Mouse (Mus musculus): Measurements from ENCODE around the gene Ascl2. TPM values are rescaled to one million over a fixed set of nuclear protein-coding genes. Genes with fewer than 3 reads are reported as not detected.

Gene Ascl2
- total and polyA plus RNA-seq, 2 experiments from 2014 or later: 0.44 TPM; not detected in 1

DNA sequence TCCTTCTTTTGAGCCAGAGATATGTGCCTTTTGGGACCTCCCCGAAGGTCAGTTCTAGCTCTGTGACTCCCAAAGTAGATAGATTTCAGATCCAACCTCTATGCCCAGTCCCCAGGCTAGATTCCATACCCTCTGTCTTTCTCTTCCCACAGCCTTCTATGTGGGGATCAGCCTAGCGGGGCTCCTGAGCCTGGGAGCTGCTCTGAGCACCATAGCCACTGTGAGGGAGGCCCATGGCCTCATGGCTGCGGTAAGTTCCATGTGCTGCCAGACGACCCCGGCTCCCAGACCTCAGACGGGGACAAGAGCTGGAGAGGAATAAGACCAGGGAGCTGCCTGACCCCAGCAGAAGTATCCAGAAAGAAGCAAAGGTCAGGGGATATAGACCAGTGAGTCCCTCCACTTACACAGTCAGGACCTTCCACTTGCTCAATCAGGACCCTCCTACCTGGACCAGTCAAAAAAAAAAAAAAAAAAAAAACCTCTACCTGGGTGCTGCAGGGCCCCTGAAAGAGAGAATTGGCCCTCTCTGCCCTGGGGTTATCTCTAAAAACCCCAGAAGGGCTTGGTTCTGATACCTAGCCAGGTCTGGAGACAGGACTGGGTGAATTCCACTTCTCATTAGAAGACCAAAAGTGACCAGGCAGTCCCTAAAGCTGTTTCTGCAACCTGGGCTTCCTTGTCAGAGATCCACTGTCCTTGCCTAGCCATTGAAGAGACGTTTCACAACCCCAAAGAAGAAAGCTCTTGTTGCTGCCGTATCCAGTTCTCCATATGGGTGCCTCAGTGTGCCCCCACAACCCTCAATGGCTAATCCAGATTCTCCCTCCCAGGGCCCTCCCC, 37.9 kb upstream of the Ascl2 start:
- no peaks in the 10 kb centered on the region for H3K9me3 ChIP-seq (ENCODE audit: low read length)
- no peak for TF ChIP-seq CTCF (IDR thresholded peaks at IDR 0.05; ENCODE audit: low read depth)
- H3K4me2 ChIP-seq (ENCODE audit: low read depth): no peak overlapping the region
- no peaks in the 10 kb centered on the region; the same call in 1 of the 2 replicates for H3K4me1 ChIP-seq (ENCODE audit: insufficient read depth)
- ATAC-seq: no peak
- no peaks in the 10 kb centered on the region for H3K36me3 ChIP-seq (ENCODE audit: insufficient read depth)
- DNase-seq: no peak
- H3K27ac ChIP-seq (ENCODE audit: low read depth, low read length): 0 out of 2 replicates have a peak overlapping the region, but pooled peaks have one; percentile 50
- WGBS: 91% methylated on average over 8 of the region's 8 CpGs
- no peak overlapping the region for H3K9ac ChIP-seq
- H3K27me3 ChIP-seq (ENCODE audit: insufficient read depth, low read length): no peaks in the 10 kb centered on the region
- H3K4me3 ChIP-seq (ENCODE audit: low read depth, low read length): no peak overlapping the region

DNA sequence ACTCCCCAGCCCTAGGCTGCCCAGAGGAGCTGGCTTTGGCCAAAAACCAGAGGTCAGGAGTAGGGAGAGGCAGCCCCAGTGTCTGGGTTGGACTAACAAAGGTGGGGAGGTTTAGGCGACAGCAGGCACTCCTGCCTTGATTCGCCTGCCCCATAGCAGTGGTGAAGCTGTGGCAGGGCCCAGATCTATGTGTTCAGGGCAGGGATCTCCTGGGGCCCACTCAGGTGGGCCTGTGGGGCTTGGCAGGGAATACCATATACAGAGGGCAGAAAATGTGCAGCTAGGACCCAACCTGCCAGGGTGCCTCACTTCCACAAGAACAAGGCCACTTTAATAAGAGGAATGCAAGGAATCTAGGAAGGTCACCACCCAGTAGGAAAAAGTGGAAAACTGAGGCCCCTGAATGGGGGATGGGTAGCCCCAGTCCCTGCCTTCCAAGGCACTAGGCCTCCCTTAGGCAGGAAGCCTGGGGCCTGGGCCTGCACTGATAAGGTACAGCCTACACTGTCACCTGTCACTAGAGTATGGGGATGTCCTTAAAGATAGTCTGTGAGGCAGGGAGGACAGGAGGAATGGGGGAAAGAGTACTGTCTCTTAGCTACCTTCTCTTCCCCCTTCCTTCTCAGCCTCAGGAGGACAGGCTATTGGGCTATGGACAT, 37.2 kb upstream of the Ascl2 start:
- TF ChIP-seq CTCF (IDR thresholded peaks at IDR 0.05; ENCODE audit: low read depth): no peak
- Histone ChIP-seq H3K9me3 (ENCODE audit: low read length) (no peaks in the 10 kb centered on the region), H3K4me3 (ENCODE audit: low read depth, low read length) (no peak overlapping the region), H3K27ac (ENCODE audit: low read depth, low read length) (no peak overlapping the region), H3K36me3 (ENCODE audit: insufficient read depth) (no peaks in the 10 kb centered on the region), H3K9ac (no peak overlapping the region), H3K4me2 (ENCODE audit: low read depth) (no peak overlapping the region), H3K27me3 (ENCODE audit: insufficient read depth, low read length) (no peaks in the 10 kb centered on the region), H3K4me1 (ENCODE audit: insufficient read depth) (no peaks in the 10 kb centered on the region; the same call in 1 of the 2 replicates)
- ATAC-seq (no peak), DNase-seq (no peak)
- 86% methylated on average over 2 of the region's 2 CpGs for WGBS

DNA sequence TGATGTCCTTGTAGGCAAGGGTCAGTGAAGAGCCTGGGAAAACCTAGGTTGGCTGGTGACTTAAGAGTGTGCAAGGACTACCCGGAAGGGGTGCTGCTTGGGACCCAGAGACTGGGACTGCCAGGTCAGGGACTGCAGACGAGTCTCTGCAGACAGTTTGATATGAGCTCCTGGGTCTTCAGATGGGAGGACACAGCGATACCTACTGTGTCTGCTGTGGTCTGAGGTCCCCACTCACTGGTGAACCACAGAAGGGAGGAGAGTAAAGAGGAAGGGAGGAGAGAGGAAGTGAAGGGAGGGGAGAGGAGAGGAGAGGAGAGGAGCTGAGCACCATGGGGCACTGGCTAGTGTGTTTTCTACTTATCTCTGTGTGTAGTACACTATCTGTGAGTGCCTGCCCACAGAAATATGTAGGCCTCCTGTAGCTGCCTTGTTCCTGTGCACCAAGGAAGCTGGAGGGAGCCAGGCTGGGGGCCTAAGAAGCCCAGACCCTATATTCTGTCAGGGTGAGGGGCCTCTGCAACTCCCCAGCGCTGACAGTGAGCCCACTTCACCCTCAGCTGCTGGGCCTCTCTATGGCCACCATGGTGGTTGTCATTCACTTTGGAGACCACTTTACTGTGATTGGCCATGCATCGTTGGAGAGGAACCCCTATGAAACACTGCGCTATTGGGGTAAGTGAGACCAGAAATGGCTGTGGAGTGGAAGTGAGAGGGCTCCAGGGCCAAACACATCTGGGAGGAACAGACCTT, 36.5 kb upstream of the Ascl2 start:
- ATAC-seq (no peak), DNase-seq (no peak)
- no peak overlapping the region for H3K4me2 ChIP-seq (ENCODE audit: low read depth)
- H3K9ac ChIP-seq: no peak overlapping the region
- H3K4me3 ChIP-seq (ENCODE audit: low read depth, low read length): no peak overlapping the region
- 90% methylated on average over 6 of the region's 6 CpGs for WGBS
- H3K36me3 ChIP-seq (ENCODE audit: insufficient read depth): no peaks in the 10 kb centered on the region
- H3K27ac ChIP-seq (ENCODE audit: low read depth, low read length): no peak overlapping the region
- H3K27me3 ChIP-seq (ENCODE audit: insufficient read depth, low read length): no peaks in the 10 kb centered on the region
- no peaks in the 10 kb centered on the region for H3K9me3 ChIP-seq (ENCODE audit: low read length)
- TF ChIP-seq CTCF (IDR thresholded peaks at IDR 0.05; ENCODE audit: low read depth): no peak
- H3K4me1 ChIP-seq (ENCODE audit: insufficient read depth): no peaks in the 10 kb centered on the region; the same call in 1 of the 2 replicates

DNA sequence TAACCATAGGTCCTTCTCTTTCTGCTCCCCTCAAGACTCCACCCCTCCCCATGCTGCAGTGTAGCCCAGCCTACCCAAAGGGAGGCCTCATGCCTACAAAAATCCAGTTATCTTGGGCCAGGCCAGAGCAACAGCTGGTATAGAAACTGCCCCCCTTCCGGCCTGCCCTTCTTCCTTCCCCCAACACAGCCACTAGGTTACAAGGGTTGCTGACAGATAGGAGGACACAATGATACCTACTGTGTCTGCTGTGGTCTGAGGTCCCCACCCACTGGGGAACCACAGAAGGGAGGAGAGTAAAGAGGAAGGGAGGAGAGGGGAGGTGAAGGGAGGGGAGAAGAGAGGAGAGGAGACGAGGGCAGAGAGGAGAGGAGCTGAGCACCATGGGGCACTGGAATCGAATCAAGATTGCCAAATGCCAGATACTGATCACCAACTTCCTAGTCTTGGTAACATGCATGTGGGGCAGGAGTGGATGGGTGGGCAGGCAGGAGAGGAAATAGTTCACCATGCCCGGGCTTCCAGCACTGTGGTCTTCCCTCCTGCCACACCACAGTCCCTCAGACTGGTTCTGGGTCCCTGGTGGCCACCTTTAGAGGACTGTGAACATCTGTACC, 35.8 kb upstream of the Ascl2 start, which contains the start of gene Tspan32:
Tspan32 (plus strand) TSS at position 320 of the 617 bp plus-strand sequence.
- DNase-seq (no peak), ATAC-seq (no peak)
- TF ChIP-seq CTCF (IDR thresholded peaks at IDR 0.05; ENCODE audit: low read depth): no peak
- Histone ChIP-seq H3K4me3 (ENCODE audit: low read depth, low read length) (no peak within 1 kb of the TSS), H3K9ac (no peak within 1 kb of the TSS), H3K27ac (ENCODE audit: low read depth, low read length) (no peak within 1 kb of the TSS), H3K9me3 (ENCODE audit: low read length) (no peaks in the 10 kb centered on the region), H3K27me3 (ENCODE audit: insufficient read depth, low read length) (no peaks in the 10 kb centered on the region), H3K36me3 (ENCODE audit: insufficient read depth) (no peaks in the 10 kb centered on the region), H3K4me1 (ENCODE audit: insufficient read depth) (no peaks in the 10 kb centered on the region; the same call in 1 of the 2 replicates), H3K4me2 (ENCODE audit: low read depth) (no peak within 1 kb of the TSS)
- 87% methylated on average over 4 of the region's 4 CpGs for WGBS

DNA sequence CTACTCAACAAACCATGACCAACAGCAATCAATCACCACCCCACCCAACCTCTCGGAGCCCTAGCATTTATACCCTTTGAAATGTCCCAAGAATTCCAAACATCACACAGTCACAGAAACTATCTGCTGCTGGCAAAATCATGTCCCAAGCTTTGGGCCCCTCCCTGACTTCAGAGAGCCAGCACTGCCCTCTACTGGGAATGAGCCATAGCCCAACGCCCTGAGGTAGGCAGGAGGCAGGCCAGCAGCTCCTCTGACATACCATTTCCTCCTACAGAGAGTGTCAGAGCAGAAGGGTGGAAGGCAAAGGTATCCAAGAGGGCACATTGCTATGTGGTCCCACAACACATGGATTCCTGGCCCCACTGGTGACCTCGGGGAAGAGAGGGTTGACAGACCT, 33.6 kb upstream of the Ascl2 start:
- Histone ChIP-seq H3K4me2 (ENCODE audit: low read depth) (no peak overlapping the region), H3K9ac (no peak overlapping the region), H3K4me1 (ENCODE audit: insufficient read depth) (no peaks in the 10 kb centered on the region), H3K4me3 (ENCODE audit: low read depth, low read length) (no peak overlapping the region), H3K27ac (ENCODE audit: low read depth, low read length) (no peak overlapping the region), H3K27me3 (ENCODE audit: insufficient read depth, low read length) (no peaks in the 10 kb centered on the region), H3K9me3 (ENCODE audit: low read length) (no peaks in the 10 kb centered on the region), H3K36me3 (ENCODE audit: insufficient read depth) (no peaks in the 10 kb centered on the region)
- no peak for ATAC-seq
- 51% methylated on average over 3 of the region's 3 CpGs for WGBS
- no peak for DNase-seq
- TF ChIP-seq CTCF (IDR thresholded peaks at IDR 0.05; ENCODE audit: low read depth): no peak

DNA sequence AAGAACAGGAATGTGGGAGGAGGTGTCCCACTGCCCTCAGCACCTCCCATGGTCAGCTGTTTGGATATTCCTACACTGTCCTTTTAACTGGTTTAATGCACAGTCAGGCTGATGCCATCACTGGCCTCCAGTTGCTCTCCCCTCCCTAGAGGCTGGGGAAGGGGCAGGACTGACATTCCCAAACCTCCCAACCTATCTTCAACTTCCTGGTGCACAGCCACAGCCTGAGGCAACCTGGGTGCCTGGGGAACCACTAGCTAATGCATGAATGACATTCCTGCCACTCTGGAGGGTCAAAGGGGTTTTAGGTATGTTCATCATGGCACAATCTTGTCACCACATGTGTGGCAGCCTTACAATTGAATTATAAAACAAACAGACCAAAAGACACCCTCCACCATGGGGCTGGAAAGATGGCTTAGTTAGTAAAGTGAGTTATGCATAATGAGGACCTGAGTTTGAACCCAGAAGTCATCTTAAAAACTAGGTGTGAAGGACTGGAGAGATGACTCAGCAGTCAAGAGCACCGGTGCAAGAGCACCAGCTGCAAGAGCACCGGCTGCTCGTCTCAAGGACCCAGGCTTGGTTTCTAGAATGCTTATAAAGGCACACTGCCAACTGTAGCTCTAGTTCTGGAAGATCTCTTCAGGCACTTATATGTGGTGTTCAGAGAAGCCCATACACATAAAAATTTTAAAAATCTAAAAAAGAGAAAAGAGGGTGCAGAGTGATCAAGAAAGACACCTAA, 28.5 kb upstream of the Ascl2 start:
- WGBS: 63% methylated on average over 3 of the region's 3 CpGs
- Histone ChIP-seq H3K36me3 (ENCODE audit: insufficient read depth) (no peaks in the 10 kb centered on the region), H3K4me3 (ENCODE audit: low read depth, low read length) (no peak overlapping the region), H3K4me1 (ENCODE audit: insufficient read depth) (no peaks in the 10 kb centered on the region), H3K9me3 (ENCODE audit: low read length) (no peaks in the 10 kb centered on the region), H3K4me2 (ENCODE audit: low read depth) (no peak overlapping the region), H3K27ac (ENCODE audit: low read depth, low read length) (no peak overlapping the region), H3K27me3 (ENCODE audit: insufficient read depth, low read length) (no peaks in the 10 kb centered on the region), H3K9ac (no peak overlapping the region)
- DNase-seq (no peak), ATAC-seq (no peak)
- TF ChIP-seq CTCF (IDR thresholded peaks at IDR 0.05; ENCODE audit: low read depth): no peak

All from forebrain, postnatal 0 days (tissue).